Mouse (Mus musculus) naive thymus-derived CD4-positive, alpha-beta T cell, adult 2 months (primary cell): ENCODE results near the gene Trim42.

Source experiments
- DNase-seq: peaks from one replicate; pipeline ENCODE4 v3.0.0-alpha.2; 2011; ENCODE audit warnings: low read depth

Trim42 gene

DNA sequence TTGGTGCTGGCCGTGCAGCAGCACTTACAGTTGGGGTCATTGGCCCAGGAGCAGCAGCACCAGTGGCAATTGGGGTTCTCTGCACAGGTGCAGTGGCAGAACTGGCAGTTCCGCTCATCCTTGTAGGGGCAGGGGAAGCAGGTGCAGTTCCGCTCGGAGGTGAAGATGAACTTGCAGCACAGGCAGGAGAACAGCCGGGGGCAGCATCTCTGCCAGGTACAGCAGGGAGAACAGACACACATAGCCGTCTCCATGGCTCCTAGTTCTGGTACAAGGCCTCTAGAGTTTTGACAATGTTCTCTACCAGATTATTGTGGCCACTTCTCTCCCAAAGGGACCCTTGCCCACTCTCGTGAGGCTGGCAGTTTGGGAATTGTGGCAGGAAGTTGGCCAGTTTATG lies at the start of gene Trim42:
TSS of gene Trim42 (minus strand) at position 368 of the 400 bp plus-strand sequence.
- no peak for DNase-seq

DNA sequence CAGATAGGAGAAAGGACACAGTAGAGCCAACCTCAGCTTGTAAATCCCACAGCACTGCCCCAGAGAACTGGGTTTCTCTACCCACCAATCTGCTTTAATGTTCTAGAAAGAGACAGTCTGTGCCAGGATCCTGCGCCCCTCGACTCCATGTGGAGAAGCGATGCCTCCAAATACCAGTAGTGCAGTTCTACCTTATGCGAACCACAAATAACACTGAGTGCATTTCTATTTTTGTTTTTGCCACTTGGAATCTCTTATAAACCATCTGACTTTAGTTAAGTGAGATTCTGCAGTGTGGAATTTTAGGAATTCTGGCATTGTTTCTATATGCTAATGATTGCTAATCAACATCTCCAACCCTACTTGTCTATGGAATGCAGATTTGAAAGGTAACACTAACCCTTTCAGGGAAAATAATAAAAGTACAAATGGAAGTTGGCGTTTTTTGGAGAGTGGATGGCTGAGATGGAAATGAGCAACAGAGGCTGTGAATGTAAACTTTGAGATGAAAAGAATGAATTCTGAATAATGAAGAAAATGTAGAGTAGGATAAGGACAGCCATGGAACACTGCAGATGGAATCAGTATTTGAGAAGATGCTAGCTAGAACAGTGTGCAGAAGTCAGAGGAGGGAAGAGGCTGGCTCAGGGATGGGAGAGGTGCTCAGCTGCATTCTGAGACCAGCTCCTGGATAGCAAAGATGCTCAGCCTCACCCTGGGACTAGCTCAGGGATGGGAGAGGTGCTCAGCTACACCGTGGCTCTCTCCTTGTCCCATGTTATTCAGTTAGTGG lies 45.3 kb upstream of the Trim42 start:
- DNase-seq, result no peak

- no peak for DNase-seq
Measured at GRCm38 (mm10) chr9:97408142-97408541, 38.4 kb upstream of the Trim42 start.

DNA sequence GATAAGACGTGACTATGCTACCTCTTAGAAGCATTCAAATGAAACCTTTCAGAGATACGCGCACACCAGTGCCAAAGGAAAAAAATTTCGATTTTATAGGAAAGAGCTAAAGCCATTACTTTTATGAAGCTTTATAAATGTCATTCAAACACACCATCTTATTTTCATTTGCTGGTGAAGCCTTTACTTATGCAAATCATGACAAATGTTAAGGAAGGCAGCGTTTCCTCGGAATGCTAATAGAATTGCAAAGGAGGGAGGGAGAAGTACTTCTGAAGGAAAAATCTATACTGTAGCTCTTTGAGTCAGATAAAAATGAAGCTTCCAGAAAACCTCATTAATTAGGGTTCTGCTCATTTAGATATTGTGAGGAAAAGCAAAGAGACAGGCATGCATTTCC lies 13.3 kb downstream of the Trim42 start:
- DNase-seq, result no peak

DNA sequence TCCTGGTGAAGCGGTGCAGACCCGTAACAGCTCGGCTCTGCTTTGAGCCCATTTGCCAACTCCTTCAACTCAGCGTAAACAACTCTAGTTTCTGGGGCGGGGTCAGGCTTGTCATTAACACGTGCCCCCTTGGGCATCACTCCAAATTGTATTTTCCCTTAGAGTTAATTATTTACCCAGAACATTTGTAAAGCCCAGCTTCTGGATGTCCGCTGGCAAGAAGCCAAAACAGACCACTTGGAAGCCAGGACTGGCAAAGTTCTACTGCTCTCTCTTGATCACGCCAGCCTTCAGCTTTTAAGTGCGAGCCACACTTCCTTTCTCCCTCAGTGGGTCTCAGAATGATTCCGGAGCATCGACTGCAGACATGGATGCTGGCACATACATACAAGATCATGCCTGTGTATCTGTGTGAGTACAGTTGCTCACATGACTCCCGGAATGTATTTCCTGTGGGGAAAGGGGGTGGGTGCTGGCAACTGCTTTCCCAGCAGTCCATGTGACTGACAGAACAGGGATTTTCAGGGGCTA lies 24.9 kb downstream of the Trim42 start:
- DNase-seq, result no peak

- no peak for DNase-seq
Measured at GRCm38 (mm10) chr9:97341772-97342171, 28.0 kb downstream of the Trim42 start.

DNA sequence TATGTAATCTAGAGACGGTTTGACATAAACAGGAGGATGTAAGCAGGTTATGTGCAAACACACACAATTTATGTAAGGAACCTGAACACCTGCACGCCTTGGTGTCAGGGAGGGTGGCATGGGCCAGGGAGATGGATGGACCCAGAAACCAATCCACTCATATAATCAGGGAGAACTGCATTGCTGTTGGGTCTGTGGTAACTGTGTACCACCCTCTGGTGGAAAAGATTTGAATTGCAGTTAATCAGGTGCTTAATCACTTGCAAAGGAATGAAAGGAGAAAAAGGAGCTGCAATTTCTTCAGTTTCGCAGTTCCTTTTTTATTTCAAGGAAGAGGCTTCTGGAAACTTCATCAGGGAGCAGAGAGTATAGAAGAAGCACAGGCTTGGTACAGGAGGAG lies 46.9 kb downstream of the Trim42 start:
- peak; percentile 29 for DNase-seq

- no peak for DNase-seq
Measured at GRCm38 (mm10) chr9:97322120-97322519, 47.6 kb downstream of the Trim42 start.

GRCm38 (mm10) chr9:97315421-97316055 lies 54.2 kb downstream of the Trim42 start:
- DNase-seq, result no peak

GRCm38 (mm10) chr9:97311614-97312013 lies 58.1 kb downstream of the Trim42 start:
- no peak for DNase-seq

DNA sequence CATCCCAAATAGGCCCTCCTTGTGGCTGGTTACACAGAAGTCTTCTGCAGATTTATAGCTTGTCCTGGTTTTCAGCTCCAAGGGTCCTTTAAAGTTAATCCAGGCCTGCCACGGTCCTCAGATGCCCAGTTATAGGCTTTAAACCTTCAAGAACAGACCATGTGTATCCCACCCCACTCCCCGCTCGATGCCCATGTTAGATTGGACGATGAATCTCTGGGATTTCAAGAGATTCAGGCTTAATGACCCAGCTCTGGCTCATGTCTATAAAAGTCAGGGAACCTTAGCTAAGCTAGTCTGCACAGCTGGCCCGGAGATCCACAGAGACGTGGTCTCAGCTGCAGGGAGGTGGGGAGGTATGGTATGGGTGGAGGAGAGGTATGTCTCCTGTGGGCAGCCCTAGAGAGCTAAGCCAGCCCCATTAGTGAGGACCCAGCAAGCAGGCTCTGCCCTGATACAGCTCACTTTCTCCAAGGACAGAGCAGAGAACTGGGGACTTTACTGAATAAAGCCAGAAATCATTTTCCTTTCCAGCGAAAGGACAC lies 60.2 kb downstream of the Trim42 start:
- no peak for DNase-seq

GRCm38 (mm10) chr9:97307705-97308485 lies 61.9 kb downstream of the Trim42 start:
- peak; percentile 5 for DNase-seq
